Mouse (Mus musculus): ENCODE results near the gene Mrpl45. TPM values are rescaled to one million over a fixed set of nuclear protein-coding genes. Genes with fewer than 3 reads are reported as not detected.
A peak's percentile ranks its signal among the peaks of the same experiment; 100 is the strongest.
"Not testable (repeated sequence)": the region's sequence is repeated elsewhere in the genome, so short reads cannot be mapped to it uniquely, and the experiment has no call there.

The Mrpl45 gene
- total RNA-seq (2014; fragmentation: Nextera tagmentation) = 77.5 and 85.1 TPM in 2 replicates
- total RNA-seq (2017) = 46.3 and 46.8 TPM in 2 replicates
- 8.3 and 13.1 TPM in 2 replicates for polyA plus RNA-seq (2012)

DNA sequence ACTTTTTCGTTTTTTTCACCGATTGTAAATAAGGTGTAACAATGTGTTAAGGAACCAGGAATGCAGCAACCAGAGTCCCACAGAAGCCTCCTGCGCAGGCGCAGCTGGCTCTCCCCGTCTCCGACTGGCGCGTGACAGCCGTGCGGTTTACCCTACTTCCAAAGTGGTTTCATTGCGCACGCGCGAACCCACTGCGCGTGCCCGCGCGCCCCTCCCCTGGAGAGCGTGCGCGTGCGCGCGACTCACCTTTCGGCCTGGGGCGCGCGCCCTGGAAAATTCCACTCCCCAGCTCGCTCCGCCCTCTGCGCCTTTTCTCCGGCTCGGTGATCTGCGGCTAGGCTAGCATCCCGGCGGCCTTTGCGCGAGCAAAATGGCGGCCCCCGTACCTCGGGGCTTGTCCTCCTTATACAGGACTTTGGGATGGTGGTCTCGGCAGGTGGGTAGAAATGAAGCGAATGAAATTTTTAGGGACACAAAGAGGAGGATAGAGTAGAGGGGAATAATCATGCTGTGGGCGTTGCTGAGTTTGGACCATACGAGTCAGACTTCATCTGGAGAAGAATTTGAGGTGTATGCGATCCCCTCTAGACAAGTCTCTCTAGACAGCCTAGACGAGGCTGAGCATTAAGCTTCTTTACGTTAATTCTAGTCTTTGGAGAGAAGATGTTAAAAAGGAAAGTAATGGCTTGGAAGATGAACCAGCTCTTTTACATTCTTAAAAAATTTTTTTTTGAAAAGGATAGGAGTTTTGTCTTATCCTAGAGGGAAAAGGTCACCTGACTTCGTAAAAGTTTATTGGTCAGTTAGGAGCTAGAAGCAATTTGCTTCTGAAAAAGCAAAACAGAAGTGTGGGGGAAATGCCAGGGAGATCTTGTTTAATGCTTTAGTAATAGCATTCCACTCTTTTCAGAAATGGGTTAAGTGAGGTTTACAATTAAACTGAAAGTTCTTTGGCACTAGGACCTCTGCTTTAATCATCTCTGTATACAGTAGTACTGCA, at the start of gene Mrpl45:
Mrpl45 (plus strand) TSS at position 213 of the 1,000 bp plus-strand sequence.
- Histone ChIP-seq H3K4me3 (ENCODE audit: low read depth, low read length) (peak within 1 kb of the TSS; percentile 70), H3K27me3 (ENCODE audit: insufficient read depth, low read length) (no peaks in the 10 kb centered on the region), H3K4me1 (ENCODE audit: insufficient read depth, low read depth, low read length) (peaks cover 23% of the 10 kb centered on the region), H3K9me3 (replicated peaks) (no peaks in the 10 kb centered on the region), H3K36me3 (replicated peaks) (peaks cover 9% of the 10 kb centered on the region)
- peak; percentile 90 for ATAC-seq (ENCODE audit: extremely low read depth, insufficient number of reproducible peaks, low FRiP score, poor library complexity, severe bottlenecking)
- TF ChIP-seq CTCF (IDR thresholded peaks at IDR 0.05; ENCODE audit: low read depth, low read length) = no peak
- no peak for TF ChIP-seq GATA2 (IDR thresholded peaks at IDR 0.05; ENCODE audit: borderline replicate concordance, low read depth, low read length)
- no peak for TF ChIP-seq POLR2AphosphoS5 (IDR thresholded peaks at IDR 0.05; ENCODE audit: insufficient replicate concordance, low read depth, low read length)
- no peak for TF ChIP-seq GATA1 (IDR thresholded peaks at IDR 0.05; ENCODE audit: borderline replicate concordance, low read length)
- no peak for TF ChIP-seq TAL1 (conservative IDR thresholded peaks at IDR 0.05; ENCODE audit: low read depth, low read length)
- peak; percentile 83 for DNase-seq (ENCODE audit: low spot score)

DNA sequence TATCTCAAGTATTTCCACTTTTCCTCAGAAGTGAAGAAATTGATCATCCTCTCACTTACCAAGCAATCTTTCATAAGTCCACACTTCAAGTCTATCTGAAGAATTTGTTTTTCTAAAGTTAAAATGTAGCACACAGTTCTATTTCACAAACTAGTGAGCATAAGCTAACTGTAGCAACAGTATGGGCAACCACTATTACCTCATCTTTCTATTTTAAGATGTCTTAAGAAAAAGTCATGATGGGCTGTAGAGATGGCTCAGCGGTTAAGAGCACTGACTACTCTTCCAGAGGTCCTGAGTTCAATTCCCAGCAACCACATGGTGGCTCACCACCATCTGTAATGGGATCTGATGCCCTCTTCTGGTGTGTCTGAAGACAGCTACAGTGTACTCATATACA, 49.0 kb upstream of the Mrpl45 start:
- not testable (repeated sequence) for H3K4me3 ChIP-seq (ENCODE audit: low read depth, low read length); H3K27me3 ChIP-seq (ENCODE audit: insufficient read depth, low read length); ATAC-seq (ENCODE audit: extremely low read depth, insufficient number of reproducible peaks, low FRiP score, poor library complexity, severe bottlenecking); H3K4me1 ChIP-seq (ENCODE audit: insufficient read depth, low read depth, low read length); DNase-seq (ENCODE audit: low spot score); H3K9me3 ChIP-seq (replicated peaks)
- peaks cover 46% of the 10 kb centered on the region for H3K36me3 ChIP-seq (replicated peaks)

DNA sequence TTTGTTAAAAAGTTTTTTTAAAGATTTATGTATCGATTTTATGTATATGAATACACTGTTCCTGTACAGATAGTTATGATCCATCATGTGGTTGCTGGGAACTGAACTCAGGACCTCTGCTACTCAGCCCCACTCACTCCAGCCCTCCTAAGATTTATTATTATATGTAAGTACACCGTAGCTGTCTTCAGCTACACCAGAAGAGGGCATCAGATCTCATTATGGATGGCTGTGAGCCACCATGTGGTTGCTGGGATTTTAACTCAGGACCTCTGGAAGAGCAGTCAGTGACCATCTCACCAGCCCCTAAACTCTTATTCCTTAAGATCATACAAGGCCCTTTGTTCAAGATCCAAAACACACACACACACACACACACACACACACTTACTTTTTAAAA, 45.5 kb upstream of the Mrpl45 start:
- H3K27me3 ChIP-seq (ENCODE audit: insufficient read depth, low read length); DNase-seq (ENCODE audit: low spot score); ATAC-seq (ENCODE audit: extremely low read depth, insufficient number of reproducible peaks, low FRiP score, poor library complexity, severe bottlenecking); H3K4me1 ChIP-seq (ENCODE audit: insufficient read depth, low read depth, low read length); H3K9me3 ChIP-seq (replicated peaks); H3K4me3 ChIP-seq (ENCODE audit: low read depth, low read length): not testable (repeated sequence)
- H3K36me3 ChIP-seq (replicated peaks) = peaks cover 29% of the 10 kb centered on the region

DNA sequence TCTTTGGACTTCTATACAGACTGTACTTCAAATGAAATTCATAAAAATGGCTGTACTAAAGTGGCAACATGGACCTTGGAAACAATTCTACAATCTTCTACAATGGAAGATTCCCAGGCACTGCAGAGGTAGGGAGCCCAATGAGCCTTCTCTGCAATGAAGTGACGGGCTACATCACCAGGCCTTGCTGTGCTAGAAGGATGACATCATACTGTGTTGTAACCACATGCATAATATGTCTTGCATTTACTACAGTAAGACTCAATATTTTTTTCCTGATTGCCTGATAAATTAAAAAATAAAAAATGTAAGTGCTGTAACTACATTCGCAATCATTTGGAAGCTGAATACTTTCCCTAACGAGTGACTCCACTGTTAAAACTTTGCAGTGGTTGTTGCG, 42.7 kb upstream of the Mrpl45 start:
- no peak for TF ChIP-seq GATA2 (IDR thresholded peaks at IDR 0.05; ENCODE audit: borderline replicate concordance, low read depth, low read length)
- TF ChIP-seq CTCF (IDR thresholded peaks at IDR 0.05; ENCODE audit: low read depth, low read length) = no peak
- TF ChIP-seq POLR2AphosphoS5 (IDR thresholded peaks at IDR 0.05; ENCODE audit: insufficient replicate concordance, low read depth, low read length) = no peak
- TF ChIP-seq GATA1 (IDR thresholded peaks at IDR 0.05; ENCODE audit: borderline replicate concordance, low read length) = no peak
- TF ChIP-seq TAL1 (conservative IDR thresholded peaks at IDR 0.05; ENCODE audit: low read depth, low read length) = no peak
- DNase-seq (ENCODE audit: low spot score) = no peak

DNA sequence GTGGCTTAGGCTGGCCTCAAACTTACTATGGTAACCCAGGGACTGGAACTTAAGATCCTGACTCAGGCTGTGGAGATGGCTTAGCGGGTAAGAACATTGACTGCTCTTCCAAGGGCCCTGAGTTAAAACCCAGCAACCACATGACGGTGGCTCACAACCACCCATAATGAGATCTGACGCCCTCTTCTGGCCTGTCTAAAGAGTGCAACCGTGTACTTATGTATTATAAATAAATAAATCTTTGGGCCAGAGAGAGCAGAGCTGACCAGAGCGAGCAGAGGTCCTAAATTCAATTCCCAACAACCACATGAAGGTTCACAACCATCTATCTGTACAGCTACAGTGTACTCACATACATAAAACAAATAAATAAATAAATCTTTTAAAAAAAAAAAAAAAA, 41.9 kb upstream of the Mrpl45 start:
- no peak for TF ChIP-seq POLR2AphosphoS5 (IDR thresholded peaks at IDR 0.05; ENCODE audit: insufficient replicate concordance, low read depth, low read length)
- TF ChIP-seq GATA2 (IDR thresholded peaks at IDR 0.05; ENCODE audit: borderline replicate concordance, low read depth, low read length) = no peak
- no peak for TF ChIP-seq TAL1 (conservative IDR thresholded peaks at IDR 0.05; ENCODE audit: low read depth, low read length)
- TF ChIP-seq GATA1 (IDR thresholded peaks at IDR 0.05; ENCODE audit: borderline replicate concordance, low read length) = no peak
- no peak for TF ChIP-seq CTCF (IDR thresholded peaks at IDR 0.05; ENCODE audit: low read depth, low read length)
- H3K4me1 ChIP-seq (ENCODE audit: insufficient read depth, low read depth, low read length) = peaks cover 30% of the 10 kb centered on the region
- H3K9me3 ChIP-seq (replicated peaks) = no peaks in the 10 kb centered on the region
- no peaks in the 10 kb centered on the region for H3K27me3 ChIP-seq (ENCODE audit: insufficient read depth, low read length)
- ATAC-seq (ENCODE audit: extremely low read depth, insufficient number of reproducible peaks, low FRiP score, poor library complexity, severe bottlenecking) (no peak), DNase-seq (ENCODE audit: low spot score) (no peak)
- H3K4me3 ChIP-seq (ENCODE audit: low read depth, low read length) = no peak overlapping the region
- peaks cover 19% of the 10 kb centered on the region for H3K36me3 ChIP-seq (replicated peaks)

More for the DNA sequence above, 42.7 kb upstream of the Mrpl45 start:
- no peak overlapping the region for H3K4me3 ChIP-seq (ENCODE audit: low read depth, low read length)
- no peak for ATAC-seq (ENCODE audit: extremely low read depth, insufficient number of reproducible peaks, low FRiP score, poor library complexity, severe bottlenecking)
- peaks cover 15% of the 10 kb centered on the region for H3K36me3 ChIP-seq (replicated peaks)
- H3K9me3 ChIP-seq (replicated peaks) = no peaks in the 10 kb centered on the region
- no peaks in the 10 kb centered on the region for H3K27me3 ChIP-seq (ENCODE audit: insufficient read depth, low read length)
- peaks cover 22% of the 10 kb centered on the region for H3K4me1 ChIP-seq (ENCODE audit: insufficient read depth, low read depth, low read length)

DNA sequence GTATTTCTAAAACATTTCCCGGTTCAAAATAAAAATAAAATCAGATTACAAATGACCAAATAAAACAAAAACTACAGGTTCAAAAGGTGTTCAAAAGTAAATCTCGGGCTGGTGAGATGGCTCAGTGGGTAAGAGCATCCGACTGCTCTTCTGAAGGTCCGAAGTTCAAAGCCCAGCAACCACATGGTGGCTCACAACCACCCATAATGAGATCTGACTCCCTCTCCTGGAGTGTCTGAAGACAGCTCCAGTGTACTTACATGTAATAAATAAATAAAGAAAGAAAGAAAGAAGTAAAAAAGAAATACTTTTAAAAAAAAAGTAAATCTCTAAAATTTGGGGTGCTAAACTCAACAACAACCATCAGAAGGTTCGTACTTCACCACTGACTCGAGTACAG, 40.6 kb upstream of the Mrpl45 start:
- not testable (repeated sequence) for H3K4me3 ChIP-seq (ENCODE audit: low read depth, low read length); DNase-seq (ENCODE audit: low spot score); H3K27me3 ChIP-seq (ENCODE audit: insufficient read depth, low read length); H3K9me3 ChIP-seq (replicated peaks); ATAC-seq (ENCODE audit: extremely low read depth, insufficient number of reproducible peaks, low FRiP score, poor library complexity, severe bottlenecking)
- peaks cover 19% of the 10 kb centered on the region for H3K36me3 ChIP-seq (replicated peaks)
- peaks cover 40% of the 10 kb centered on the region for H3K4me1 ChIP-seq (ENCODE audit: insufficient read depth, low read depth, low read length)

DNA sequence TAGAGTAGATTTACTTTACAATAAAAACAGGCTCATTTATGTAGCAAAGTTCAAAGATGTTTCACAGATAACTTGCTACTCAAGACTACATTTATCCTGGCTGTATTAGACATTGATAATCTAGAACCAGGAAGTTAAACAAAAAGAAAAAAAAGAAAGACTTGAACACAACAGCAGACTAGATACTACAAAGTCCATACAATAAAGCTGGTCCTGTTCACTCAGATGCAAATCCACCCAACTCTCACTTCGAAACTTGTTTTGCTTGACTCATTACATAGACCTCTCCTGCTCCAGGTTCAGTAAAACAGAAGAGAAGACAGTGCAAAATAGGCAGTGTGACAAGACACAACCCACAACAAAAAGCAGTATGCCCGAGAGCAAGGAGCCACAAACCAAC, 40.2 kb upstream of the Mrpl45 start:
- Histone ChIP-seq H3K9me3 (replicated peaks) (no peaks in the 10 kb centered on the region), H3K27me3 (ENCODE audit: insufficient read depth, low read length) (no peaks in the 10 kb centered on the region), H3K4me3 (ENCODE audit: low read depth, low read length) (no peak overlapping the region), H3K36me3 (replicated peaks) (peaks cover 19% of the 10 kb centered on the region), H3K4me1 (ENCODE audit: insufficient read depth, low read depth, low read length) (peaks cover 40% of the 10 kb centered on the region)
- DNase-seq (ENCODE audit: low spot score) (no peak), ATAC-seq (ENCODE audit: extremely low read depth, insufficient number of reproducible peaks, low FRiP score, poor library complexity, severe bottlenecking) (no peak)
- no peak for TF ChIP-seq GATA1 (IDR thresholded peaks at IDR 0.05; ENCODE audit: borderline replicate concordance, low read length)
- TF ChIP-seq GATA2 (IDR thresholded peaks at IDR 0.05; ENCODE audit: borderline replicate concordance, low read depth, low read length) = no peak
- no peak for TF ChIP-seq CTCF (IDR thresholded peaks at IDR 0.05; ENCODE audit: low read depth, low read length)
- no peak for TF ChIP-seq TAL1 (conservative IDR thresholded peaks at IDR 0.05; ENCODE audit: low read depth, low read length)
- no peak for TF ChIP-seq POLR2AphosphoS5 (IDR thresholded peaks at IDR 0.05; ENCODE audit: insufficient replicate concordance, low read depth, low read length)

Data from G1E (cell line).